Mouse (Mus musculus): ENCODE data around the gene Ap4b1.

DNA sequence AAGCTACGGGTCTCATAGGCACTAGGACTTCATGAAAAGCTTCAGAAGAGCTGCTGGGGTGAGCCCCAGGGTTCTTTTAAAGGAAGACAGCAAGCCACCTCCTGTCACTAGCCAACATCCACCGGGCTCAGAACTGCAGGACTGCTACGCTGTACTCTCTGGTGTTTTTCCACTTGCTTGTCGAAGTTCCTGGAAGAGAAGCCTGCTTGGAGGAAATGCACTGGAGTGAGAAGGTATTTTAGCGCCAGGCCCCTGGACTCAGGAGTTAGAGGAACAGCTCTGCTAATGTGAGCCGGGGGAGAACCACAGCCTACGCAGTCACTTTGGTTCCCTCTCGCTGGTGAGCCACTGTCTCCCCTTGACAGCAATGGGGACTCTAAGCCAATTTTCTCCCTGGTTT, 6.5 kb upstream of the Ap4b1 start:
- no peak for TF ChIP-seq POLR2A (IDR thresholded peaks at IDR 0.05; ENCODE audit: insufficient read length, low read depth)
- TF ChIP-seq MAX (IDR thresholded peaks at IDR 0.05; ENCODE audit: low read depth), result no peak
- no peak for TF ChIP-seq CEBPB (IDR thresholded peaks at IDR 0.05; ENCODE audit: insufficient read depth, poor library complexity, severe bottlenecking)
- no peak for TF ChIP-seq SRF (IDR thresholded peaks at IDR 0.05; ENCODE audit: control insufficient read depth, insufficient read length, low read depth)
- no peak for TF ChIP-seq MYOG (IDR thresholded peaks at IDR 0.05; ENCODE audit: control insufficient read depth in 1 of 3, insufficient read depth in 1 of 3, insufficient read length in 2 of 3, low read depth in 2 of 3)
- no peak for TF ChIP-seq REST (IDR thresholded peaks at IDR 0.05; ENCODE audit: insufficient read depth, insufficient read length)
- TF ChIP-seq TCF12 (IDR thresholded peaks at IDR 0.05; ENCODE audit: insufficient read depth, poor library complexity, severe bottlenecking), result no peak
- no peak for TF ChIP-seq USF1 (IDR thresholded peaks at IDR 0.05; ENCODE audit: low read depth)
- no peak for TF ChIP-seq POLR2AphosphoS2 (IDR thresholded peaks at IDR 0.05; ENCODE audit: insufficient read length, low read depth)
- TF ChIP-seq TCF3 (IDR thresholded peaks at IDR 0.05; ENCODE audit: insufficient read length, low read depth), result no peak
- no peak for TF ChIP-seq E2F4 (IDR thresholded peaks at IDR 0.05; ENCODE audit: insufficient read depth)

Measured in myocyte (in vitro differentiated cells).